Mouse (Mus musculus): Measurements from ENCODE around the gene Chaf1a. TPM values are rescaled to one million over a fixed set of nuclear protein-coding genes. Genes with fewer than 3 reads are reported as not detected.

Chaf1a gene
- polyA plus RNA-seq, 1 experiment from 2014 or later, result 14.2 TPM

- H3K9me3 ChIP-seq (ENCODE audit: control insufficient read depth, low read length), result no peaks in the 10 kb centered on the region
- H3K36me3 ChIP-seq (ENCODE audit: control insufficient read depth, insufficient read depth, low read length), result peaks cover 41% of the 10 kb centered on the region
- H3K9ac ChIP-seq (ENCODE audit: low read depth, low read length), result peak overlapping the region; percentile 43; the same call in 1 of the 2 replicates
- no peak overlapping the region for H3K4me3 ChIP-seq (ENCODE audit: low read depth, low read length)
- ATAC-seq (ENCODE audit: low read depth), result no peak
- 76% methylated on average over 6 of the region's 6 CpGs for WGBS
- peaks cover 18% of the 10 kb centered on the region for H3K4me1 ChIP-seq (ENCODE audit: control insufficient read depth, insufficient read depth, low read length)
- H3K4me2 ChIP-seq (ENCODE audit: low read depth, low read length), result no peak overlapping the region
- H3K27me3 ChIP-seq (replicated peaks; ENCODE audit: control insufficient read depth, insufficient read depth, low read length), result no peaks in the 10 kb centered on the region
- no peak overlapping the region for H3K27ac ChIP-seq (replicated peaks; ENCODE audit: low read depth, low read length)
- DNase-seq (ENCODE audit: low spot score), result no peak
These were observed 8.0 kb upstream of the Chaf1a start for GRCm38 (mm10) chr17:56032127-56032733.

- H3K27ac ChIP-seq (replicated peaks; ENCODE audit: low read depth, low read length), result no peak overlapping the region
- peaks cover 18% of the 10 kb centered on the region for H3K4me1 ChIP-seq (ENCODE audit: control insufficient read depth, insufficient read depth, low read length)
- no peaks in the 10 kb centered on the region for H3K9me3 ChIP-seq (ENCODE audit: control insufficient read depth, low read length)
- 71% methylated on average over 7 of the region's 7 CpGs for WGBS
- H3K9ac ChIP-seq (ENCODE audit: low read depth, low read length), result peak overlapping the region; percentile 43; the same call in 1 of the 2 replicates
- no peak overlapping the region for H3K4me2 ChIP-seq (ENCODE audit: low read depth, low read length)
- H3K27me3 ChIP-seq (replicated peaks; ENCODE audit: control insufficient read depth, insufficient read depth, low read length), result no peaks in the 10 kb centered on the region
- H3K4me3 ChIP-seq (ENCODE audit: low read depth, low read length), result no peak overlapping the region
- ATAC-seq (ENCODE audit: low read depth) (no peak), DNase-seq (ENCODE audit: low spot score) (no peak)
- peaks cover 41% of the 10 kb centered on the region for H3K36me3 ChIP-seq (ENCODE audit: control insufficient read depth, insufficient read depth, low read length)
These were observed 7.4 kb upstream of the Chaf1a start for GRCm38 (mm10) chr17:56032831-56033230.

GRCm38 (mm10) chr17:56034040-56034725, 6.1 kb upstream of the Chaf1a start:
- H3K36me3 ChIP-seq (ENCODE audit: control insufficient read depth, insufficient read depth, low read length), result peaks cover 38% of the 10 kb centered on the region
- peak overlapping the region; percentile 74 for H3K4me2 ChIP-seq (ENCODE audit: low read depth, low read length)
- H3K27ac ChIP-seq (replicated peaks; ENCODE audit: low read depth, low read length), result no peak overlapping the region
- no peak for ATAC-seq (ENCODE audit: low read depth)
- WGBS, result 79% methylated on average over 7 of the region's 7 CpGs
- peaks cover 18% of the 10 kb centered on the region for H3K4me1 ChIP-seq (ENCODE audit: control insufficient read depth, insufficient read depth, low read length)
- no peaks in the 10 kb centered on the region for H3K27me3 ChIP-seq (replicated peaks; ENCODE audit: control insufficient read depth, insufficient read depth, low read length)
- H3K9ac ChIP-seq (ENCODE audit: low read depth, low read length), result peak overlapping the region; percentile 98; the same call in 1 of the 2 replicates
- H3K9me3 ChIP-seq (ENCODE audit: control insufficient read depth, low read length), result no peaks in the 10 kb centered on the region
- no peak overlapping the region for H3K4me3 ChIP-seq (ENCODE audit: low read depth, low read length)
- no peak for DNase-seq (ENCODE audit: low spot score)

- Histone ChIP-seq H3K27me3 (replicated peaks; ENCODE audit: control insufficient read depth, insufficient read depth, low read length) (no peaks in the 10 kb centered on the region), H3K4me3 (ENCODE audit: low read depth, low read length) (peak overlapping the region; percentile 89), H3K36me3 (ENCODE audit: control insufficient read depth, insufficient read depth, low read length) (peaks cover 34% of the 10 kb centered on the region), H3K4me2 (ENCODE audit: low read depth, low read length) (peak overlapping the region; percentile 74), H3K27ac (replicated peaks; ENCODE audit: low read depth, low read length) (no peak overlapping the region), H3K4me1 (ENCODE audit: control insufficient read depth, insufficient read depth, low read length) (peaks cover 18% of the 10 kb centered on the region), H3K9ac (ENCODE audit: low read depth, low read length) (peak overlapping the region; percentile 98), H3K9me3 (ENCODE audit: control insufficient read depth, low read length) (no peaks in the 10 kb centered on the region)
- no peak for ATAC-seq (ENCODE audit: low read depth)
- 83% methylated on average over 6 of the region's 6 CpGs for WGBS
- no peak for DNase-seq (ENCODE audit: low spot score)
These were observed 5.5 kb upstream of the Chaf1a start for GRCm38 (mm10) chr17:56034726-56035100.

- Histone ChIP-seq H3K27ac (replicated peaks; ENCODE audit: low read depth, low read length) (no peak overlapping the region; the same call in 1 of the 2 replicates), H3K4me2 (ENCODE audit: low read depth, low read length) (peak overlapping the region; percentile 74), H3K4me3 (ENCODE audit: low read depth, low read length) (peak overlapping the region; percentile 89), H3K9ac (ENCODE audit: low read depth, low read length) (peak overlapping the region; percentile 98), H3K36me3 (ENCODE audit: control insufficient read depth, insufficient read depth, low read length) (peaks cover 34% of the 10 kb centered on the region), H3K27me3 (replicated peaks; ENCODE audit: control insufficient read depth, insufficient read depth, low read length) (no peaks in the 10 kb centered on the region), H3K9me3 (ENCODE audit: control insufficient read depth, low read length) (no peaks in the 10 kb centered on the region), H3K4me1 (ENCODE audit: control insufficient read depth, insufficient read depth, low read length) (peaks cover 18% of the 10 kb centered on the region)
- 63% methylated on average over 4 of the region's 4 CpGs for WGBS
- ATAC-seq (ENCODE audit: low read depth), result no peak
- DNase-seq (ENCODE audit: low spot score), result no peak
These were observed 5.0 kb upstream of the Chaf1a start for GRCm38 (mm10) chr17:56035216-56035615.

GRCm38 (mm10) chr17:56036176-56036900, 3.9 kb upstream of the Chaf1a start, which contains the start of gene Sh3gl1:
Gene Sh3gl1 (minus strand): TSS chr17:56036635.
- Histone ChIP-seq H3K27me3 (replicated peaks; ENCODE audit: control insufficient read depth, insufficient read depth, low read length) (no peaks in the 10 kb centered on the region), H3K4me2 (ENCODE audit: low read depth, low read length) (peak within 1 kb of the TSS; percentile 74), H3K36me3 (ENCODE audit: control insufficient read depth, insufficient read depth, low read length) (peaks cover 23% of the 10 kb centered on the region), H3K9ac (ENCODE audit: low read depth, low read length) (peak within 1 kb of the TSS; percentile 98), H3K9me3 (ENCODE audit: control insufficient read depth, low read length) (no peaks in the 10 kb centered on the region), H3K4me3 (ENCODE audit: low read depth, low read length) (peak within 1 kb of the TSS; percentile 89), H3K4me1 (ENCODE audit: control insufficient read depth, insufficient read depth, low read length) (peaks cover 18% of the 10 kb centered on the region), H3K27ac (replicated peaks; ENCODE audit: low read depth, low read length) (peak within 1 kb of the TSS; percentile 90)
- peak; percentile 91 for ATAC-seq (ENCODE audit: low read depth)
- WGBS, result under 1% methylated on average over 61 of the region's 74 CpGs
- DNase-seq (ENCODE audit: low spot score), result peak; percentile 98

- no peaks in the 10 kb centered on the region for H3K9me3 ChIP-seq (ENCODE audit: control insufficient read depth, low read length)
- H3K4me3 ChIP-seq (ENCODE audit: low read depth, low read length), result peak overlapping the region; percentile 32
- H3K36me3 ChIP-seq (ENCODE audit: control insufficient read depth, insufficient read depth, low read length), result peaks cover 22% of the 10 kb centered on the region
- H3K27me3 ChIP-seq (replicated peaks; ENCODE audit: control insufficient read depth, insufficient read depth, low read length), result no peaks in the 10 kb centered on the region
- ATAC-seq (ENCODE audit: low read depth) (no peak; the same call in 1 of the 2 replicates), DNase-seq (ENCODE audit: low spot score) (no peak)
- H3K27ac ChIP-seq (replicated peaks; ENCODE audit: low read depth, low read length), result no peak overlapping the region
- peak overlapping the region; percentile 48 for H3K4me2 ChIP-seq (ENCODE audit: low read depth, low read length)
- H3K9ac ChIP-seq (ENCODE audit: low read depth, low read length), result peak overlapping the region; percentile 60
- 35% methylated on average over 13 of the region's 13 CpGs for whole genome bisulfite sequencing
- H3K4me1 ChIP-seq (ENCODE audit: control insufficient read depth, insufficient read depth, low read length), result peaks cover 18% of the 10 kb centered on the region
These were observed 3.3 kb upstream of the Chaf1a start for GRCm38 (mm10) chr17:56036901-56037287.

GRCm38 (mm10) chr17:56038583-56039261, 1.5 kb upstream of the Chaf1a start:
- Histone ChIP-seq H3K9me3 (ENCODE audit: control insufficient read depth, low read length) (no peaks in the 10 kb centered on the region), H3K4me3 (ENCODE audit: low read depth, low read length) (no peak overlapping the region), H3K4me2 (ENCODE audit: low read depth, low read length) (no peak overlapping the region), H3K27me3 (replicated peaks; ENCODE audit: control insufficient read depth, insufficient read depth, low read length) (no peaks in the 10 kb centered on the region), H3K36me3 (ENCODE audit: control insufficient read depth, insufficient read depth, low read length) (peaks cover 15% of the 10 kb centered on the region), H3K4me1 (ENCODE audit: control insufficient read depth, insufficient read depth, low read length) (peaks cover 16% of the 10 kb centered on the region), H3K27ac (replicated peaks; ENCODE audit: low read depth, low read length) (no peak overlapping the region), H3K9ac (ENCODE audit: low read depth, low read length) (no peak overlapping the region)
- no peak for DNase-seq (ENCODE audit: low spot score)
- 81% methylated on average over 8 of the region's 8 CpGs for WGBS
- ATAC-seq (ENCODE audit: low read depth), result no peak
